In genomic region chr8:111863280-111863679, GRCm38 (mm10) we compare ENCODE assay signal across 26 mouse cellular contexts. TPM values are rescaled to one million over a fixed set of nuclear protein-coding genes. Genes with fewer than 3 reads are reported as not detected.
DNase-seq lines count a peak whose midpoint lies in the region; ATAC-seq and TF ChIP-seq lines count a peak whose summit lies in the region.
"Had no signal": no experiment of that assay in that cellular context is flagged by ENCODE, and none has a peak within 500 bp of the region (broad histone marks: within the 10 kb centered on the region; RNA-seq: fewer than 3 reads in every experiment).

No protein-coding gene starts in this region.

- no peak overlapping the region for H3K27ac ChIP-seq in kidney, postnatal 0 days
- peak overlapping the region; percentile 33; the same call in 1 of the 2 replicates for H3K27ac ChIP-seq in lung, embryonic 15.5 days
- H3K27ac ChIP-seq: embryonic facial prominence, embryonic 15.5 days; forebrain, embryonic 10.5 days; gastrocnemius, adult 2 months; heart, embryonic 13.5 days; hindbrain, embryonic 13.5 days had no signal

- H3K9ac ChIP-seq in kidney, postnatal 0 days (ENCODE audit: low read depth, low read length) = no peak overlapping the region
- H3K9ac ChIP-seq in lung, embryonic 15.5 days = no peak overlapping the region
- H3K9ac ChIP-seq: embryonic facial prominence, embryonic 15.5 days; heart, embryonic 13.5 days; hindbrain, embryonic 13.5 days had no signal

- TF ChIP-seq CTCF in kidney, postnatal 0 days (IDR thresholded peaks at IDR 0.05; ENCODE audit: low read depth) = no peak

- WGBS in kidney, postnatal 0 days = 67% methylated on average over 4 of the region's 4 CpGs
- WGBS in lung, embryonic 15.5 days = 76% methylated on average over 4 of the region's 4 CpGs

- no peaks in the 10 kb centered on the region for H3K9me3 ChIP-seq in kidney, postnatal 0 days (replicated peaks; ENCODE audit: low read length)
- H3K9me3 ChIP-seq in lung, embryonic 15.5 days = no peaks in the 10 kb centered on the region
- H3K9me3 ChIP-seq: embryonic facial prominence, embryonic 15.5 days; forebrain, embryonic 10.5 days; G1E; heart, embryonic 13.5 days; hindbrain, embryonic 13.5 days had no signal

- H3K4me1 ChIP-seq in kidney, postnatal 0 days (replicated peaks; ENCODE audit: insufficient read depth, low read length) = no peaks in the 10 kb centered on the region
- H3K4me1 ChIP-seq in lung, embryonic 15.5 days = no peaks in the 10 kb centered on the region
- H3K4me1 ChIP-seq: embryonic facial prominence, embryonic 15.5 days; forebrain, embryonic 10.5 days; heart, embryonic 13.5 days; hindbrain, embryonic 13.5 days had no signal

- no peak for ATAC-seq in kidney, postnatal 0 days (replicated peaks; ENCODE audit: low FRiP score, low read depth)
- no peak for ATAC-seq in lung, embryonic 15.5 days (ENCODE audit: borderline replicate concordance, extremely low read depth, low FRiP score, low TSS enrichment)
- ATAC-seq in common myeloid progenitor, adult 5-6 weeks (replicated peaks; ENCODE audit: low read depth, poor library complexity, severe bottlenecking) = 0 out of 2 replicates have a peak, but pooled peaks have one; percentile 60
- ATAC-seq in hematopoietic stem cell, adult 5-6 weeks (replicated peaks in 1 of 2; ENCODE audit: insufficient read depth in 1 of 2, low FRiP score in 2 of 2, low TSS enrichment in 1 of 2, low read depth in 1 of 2, poor library complexity in 2 of 2, severe bottlenecking in 2 of 2) = peak; percentile 37 to 62; a peak in 1 of 4 replicates
- ATAC-seq: CD4-positive, CD25-positive, alpha-beta regulatory T cell, adult 4 months; forebrain, embryonic 14.5 days had no signal

- no peak overlapping the region for H3K4me2 ChIP-seq in kidney, postnatal 0 days (ENCODE audit: low read length)
- H3K4me2 ChIP-seq in lung, embryonic 15.5 days = no peak overlapping the region
- H3K4me2 ChIP-seq: embryonic facial prominence, embryonic 15.5 days; heart, embryonic 13.5 days; hindbrain, embryonic 13.5 days had no signal

- no peak overlapping the region for H3K4me3 ChIP-seq in kidney, postnatal 0 days (replicated peaks; ENCODE audit: low read depth, low read length)
- no peak overlapping the region for H3K4me3 ChIP-seq in lung, embryonic 15.5 days
- H3K4me3 ChIP-seq: embryonic facial prominence, embryonic 15.5 days; erythroblast, embryonic 14.5 days; forebrain, embryonic 10.5 days; gastrocnemius, adult 2 months; heart, embryonic 13.5 days; hindbrain, embryonic 13.5 days had no signal

- peak; percentile 38 for DNase-seq in kidney, postnatal 0 days (ENCODE audit: low spot score)
- DNase-seq in kidney, adult 8-10 months = no peak
- DNase-seq in lung, adult 18-20 months = no peak
- DNase-seq in T-cell, adult 2 months (ENCODE audit: low spot score) = no peak
- no peak for DNase-seq in heart, postnatal 14 days
- DNase-seq: adrenal gland, postnatal 10 days; B cell, adult 2 months; cerebellum, adult 11 months; cerebellum, adult 8-10 months; cerebellum, postnatal 25 days; gastrocnemius, adult 2 months; gastrocnemius, postnatal 25 days; heart, adult 11 months; heart, postnatal 4 days had no signal

- no peaks in the 10 kb centered on the region for H3K27me3 ChIP-seq in kidney, postnatal 0 days (ENCODE audit: insufficient read depth, low read length)
- H3K27me3 ChIP-seq in lung, embryonic 15.5 days = no peaks in the 10 kb centered on the region
- H3K27me3 ChIP-seq: embryonic facial prominence, embryonic 15.5 days; heart, embryonic 13.5 days; hindbrain, embryonic 13.5 days had no signal

- intact Hi-C loops in heart, postnatal 14 days (cut with DNase I) = no loop called here

- H3K36me3 ChIP-seq in kidney, postnatal 0 days (ENCODE audit: insufficient read depth, low read length) = no peaks in the 10 kb centered on the region
- H3K36me3 ChIP-seq in lung, embryonic 15.5 days = peaks cover 5% of the 10 kb centered on the region; the same call in 1 of the 2 replicates

RNA-seq across cellular contexts. Expression of gene Cfdp1, which starts 9.2 kb away (rescaled TPM):
- polyA plus RNA-seq in kidney, postnatal 0 days (2015; fragmentation: Nextera tagmentation; extraction: Ambion mirVana) = 180 and 183 TPM in 2 replicates
- polyA plus RNA-seq in lung, embryonic 15.5 days (2015; fragmentation: Nextera tagmentation; extraction: Ambion mirVana) = 195 and 203 TPM in 2 replicates
- 202 and 252 TPM in 2 replicates for total RNA-seq in common myeloid progenitor, adult 5-6 weeks (2017)
- 173 and 207 TPM in 2 replicates for total RNA-seq in hematopoietic stem cell, adult 5-6 weeks (2017)
- total RNA-seq in heart, postnatal 14 days (2021) = 10 to 100 TPM; 32.1 to 36.4 TPM

RNA-seq across cellular contexts. Expression of gene Tmem170, which starts 13.3 kb away (rescaled TPM):
- polyA plus RNA-seq in kidney, postnatal 0 days (2015; fragmentation: Nextera tagmentation; extraction: Ambion mirVana) = 15.1 and 15.8 TPM in 2 replicates
- polyA plus RNA-seq in lung, embryonic 15.5 days (2015; fragmentation: Nextera tagmentation; extraction: Ambion mirVana) = 9.2 and 10.2 TPM in 2 replicates
- 2.3 and 2.5 TPM in 2 replicates for total RNA-seq in common myeloid progenitor, adult 5-6 weeks (2017)
- total RNA-seq in hematopoietic stem cell, adult 5-6 weeks (2017) = 2.1 and 3.4 TPM in 2 replicates
- total RNA-seq in heart, postnatal 14 days (2021) = 1 to 10 TPM; 2.6 to 3.1 TPM

RNA-seq across cellular contexts. Expression of gene Chst5, which starts 47.0 kb away (rescaled TPM):
- polyA plus RNA-seq in kidney, postnatal 0 days (2015; fragmentation: Nextera tagmentation; extraction: Ambion mirVana) = 0.51 and 0.58 TPM in 2 replicates
- 11.4 and 12.0 TPM in 2 replicates for polyA plus RNA-seq in lung, embryonic 15.5 days (2015; fragmentation: Nextera tagmentation; extraction: Ambion mirVana)
- not detected in 2 replicates for total RNA-seq in common myeloid progenitor, adult 5-6 weeks (2017)
- not detected in 2 replicates for total RNA-seq in hematopoietic stem cell, adult 5-6 weeks (2017)
- total RNA-seq in heart, postnatal 14 days (2021) = not detected
- total RNA-seq: heart, postnatal 4 days had no signal
- polyA plus RNA-seq: CD4-positive, CD25-positive, alpha-beta regulatory T cell, adult 4 months; erythroblast, embryonic 14.5 days; G1E; heart, postnatal 0 days had no signal

Comparison
In these comparisons a context has a peak if more than half of its experiments do, and no peak if none do; other contexts are left out.
1. ATAC-seq: peak in common myeloid progenitor, adult 5-6 weeks (single experiment) and hematopoietic stem cell, adult 5-6 weeks (2 of 2); none in kidney, postnatal 0 days (single experiment) and lung, embryonic 15.5 days (single experiment).